Mouse (Mus musculus) lung, embryonic 15.5 days (tissue): Measurements from ENCODE around the gene Cyb5d1. TPM values are rescaled to one million over a fixed set of nuclear protein-coding genes. Genes with fewer than 3 reads are reported as not detected.
A peak's percentile ranks its signal among the peaks of the same experiment; 100 is the strongest.

Experiments used
- ATAC-seq: fragments of 200-750 bp; cut with Nextera tagmentation; 2 replicates; pipeline ENCODE4 v1.8.0; 2017; ENCODE audit warnings: moderate number of reproducible peaks, borderline replicate concordance; ENCODE audit not compliant: low FRiP score, low TSS enrichment; ENCODE audit errors: extremely low read depth
- H3K27ac ChIP-seq: fragments of 300-500 bp; sonication (generic); 2 replicates; pipeline ENCODE4 v1.5.1; 2015; ENCODE audit warnings: moderate library complexity, mild to moderate bottlenecking, inconsistent platforms
- H3K27me3 ChIP-seq: fragments of 300-500 bp; sonication (generic); 2 replicates; pipeline ENCODE4 v1.6.1; 2015; ENCODE audit warnings: inconsistent platforms
- H3K36me3 ChIP-seq: fragments of 300-500 bp; sonication (generic); 2 replicates; pipeline ENCODE4 v1.6.1; 2015; ENCODE audit warnings: inconsistent platforms
- H3K4me1 ChIP-seq: fragments of 300-500 bp; sonication (generic); 2 replicates; pipeline ENCODE4 v1.6.1; 2015; ENCODE audit warnings: inconsistent platforms
- H3K4me2 ChIP-seq: fragments of 300-500 bp; sonication (generic); 2 replicates; pipeline ENCODE4 v1.6.1; 2015; ENCODE audit warnings: inconsistent platforms, mild to moderate bottlenecking, moderate library complexity
- H3K4me3 ChIP-seq: fragments of 300-500 bp; sonication (generic); 2 replicates; pipeline ENCODE4 v1.5.1; 2015; ENCODE audit warnings: mild to moderate bottlenecking, inconsistent platforms
- H3K9ac ChIP-seq: fragments of 300-500 bp; sonication (generic); 2 replicates; pipeline ENCODE4 v1.6.1; 2015; ENCODE audit warnings: inconsistent platforms
- H3K9me3 ChIP-seq: fragments of 300-500 bp; sonication (generic); 2 replicates; pipeline ENCODE4 v1.6.1; 2016; ENCODE audit warnings: inconsistent platforms
- WGBS: fragments of 180-500 bp; shearing (Covaris S2); methylation state at CpG from one replicate; pipeline ENCODE4 v1.1.7; 2015; 5-methylcytosine and 5-hydroxymethylcytosine counted together
- polyA plus RNA-seq: library from polyadenylated mRNA; unstranded; fragments of >200 nt; fragmentation: Nextera tagmentation; extraction: Ambion mirVana; gene quantifications from 2 replicates; pipeline ENCODE4 v1.2.1, GENCODE M21; 2015

Cyb5d1 gene
- polyA plus RNA-seq, 1 experiment from 2014 or later, result 31.5 TPM

- no peaks in the 10 kb centered on the region for H3K9me3 ChIP-seq
- no peaks in the 10 kb centered on the region for H3K27me3 ChIP-seq
- 50% methylated on average over 2 of the region's 2 CpGs for WGBS
- no peak for ATAC-seq
- H3K27ac ChIP-seq, result peak overlapping the region; percentile 26; the same call in 1 of the 2 replicates
- peaks cover 67% of the 10 kb centered on the region for H3K36me3 ChIP-seq
- H3K9ac ChIP-seq, result no peak overlapping the region
- H3K4me3 ChIP-seq, result no peak overlapping the region
- H3K4me2 ChIP-seq, result no peak overlapping the region
- H3K4me1 ChIP-seq, result peaks cover 40% of the 10 kb centered on the region
Observed at GRCm38 (mm10) chr11:69362479-69362878, 33.0 kb downstream of the Cyb5d1 start.

- H3K4me3 ChIP-seq, result no peak overlapping the region
- H3K9me3 ChIP-seq, result no peaks in the 10 kb centered on the region
- 54% methylated on average over 7 of the region's 7 CpGs for WGBS
- H3K36me3 ChIP-seq, result peaks cover 72% of the 10 kb centered on the region
- H3K9ac ChIP-seq, result no peak overlapping the region
- no peaks in the 10 kb centered on the region for H3K27me3 ChIP-seq
- no peak overlapping the region for H3K4me2 ChIP-seq
- ATAC-seq, result no peak
- peaks cover 37% of the 10 kb centered on the region for H3K4me1 ChIP-seq
- no peak overlapping the region for H3K27ac ChIP-seq
Observed at GRCm38 (mm10) chr11:69362021-69362420, 33.4 kb downstream of the Cyb5d1 start.

GRCm38 (mm10) chr11:69357690-69358089 lies 37.7 kb downstream of the Cyb5d1 start:
- Histone ChIP-seq H3K36me3 (peaks cover 97% of the 10 kb centered on the region), H3K4me2 (no peak overlapping the region), H3K4me3 (no peak overlapping the region), H3K4me1 (peaks cover 5% of the 10 kb centered on the region; the same call in 1 of the 2 replicates), H3K9me3 (no peaks in the 10 kb centered on the region), H3K9ac (no peak overlapping the region), H3K27me3 (no peaks in the 10 kb centered on the region), H3K27ac (no peak overlapping the region)
- 85% methylated on average over 12 of the region's 12 CpGs for WGBS
- ATAC-seq, result no peak

- no peak for ATAC-seq
Observed at GRCm38 (mm10) chr11:69356544-69356943, 38.9 kb downstream of the Cyb5d1 start.

GRCm38 (mm10) chr11:69346441-69346840 lies 49.0 kb downstream of the Cyb5d1 start:
- Histone ChIP-seq H3K9me3 (no peaks in the 10 kb centered on the region), H3K4me3 (no peak overlapping the region), H3K27me3 (no peaks in the 10 kb centered on the region), H3K9ac (no peak overlapping the region), H3K4me1 (peaks cover 2% of the 10 kb centered on the region; the same call in 1 of the 2 replicates), H3K36me3 (peaks cover 85% of the 10 kb centered on the region), H3K27ac (no peak overlapping the region), H3K4me2 (no peak overlapping the region)
- 83% methylated on average over 23 of the region's 26 CpGs for WGBS
- ATAC-seq, result no peak

More at GRCm38 (mm10) chr11:69356544-69356943, 38.9 kb downstream of the Cyb5d1 start:
- H3K4me2 ChIP-seq, result no peak overlapping the region
- 86% methylated on average over 5 of the region's 5 CpGs for WGBS
- no peaks in the 10 kb centered on the region for H3K27me3 ChIP-seq
- H3K4me3 ChIP-seq, result no peak overlapping the region
- H3K36me3 ChIP-seq, result peaks cover 99% of the 10 kb centered on the region
- no peak overlapping the region for H3K27ac ChIP-seq
- H3K4me1 ChIP-seq, result no peaks in the 10 kb centered on the region
- no peak overlapping the region for H3K9ac ChIP-seq
- H3K9me3 ChIP-seq, result no peaks in the 10 kb centered on the region

Other genes starting within 250 kb of the Cyb5d1 start
- not detected in 2 replicates for gene Alox12b, start 238.6 kb downstream of the Cyb5d1 start, polyA plus RNA-seq
- 0.29 and 0.67 TPM in 2 replicates for gene Alox8, start 197.8 kb downstream of the Cyb5d1 start, polyA plus RNA-seq
- gene Gucy2e, start 158.6 kb downstream of the Cyb5d1 start, polyA plus RNA-seq, result 0.07 and 0.08 TPM in 2 replicates
- gene Cntrob, start 71.9 kb downstream of the Cyb5d1 start, polyA plus RNA-seq, result 24.3 and 24.6 TPM in 2 replicates
- 150 and 157 TPM in 2 replicates for gene Trappc1, start 71.7 kb downstream of the Cyb5d1 start, polyA plus RNA-seq
- 0.74 and 1.1 TPM in 2 replicates for gene Kcnab3, start 69.4 kb downstream of the Cyb5d1 start, polyA plus RNA-seq
- 12.0 and 14.8 TPM in 2 replicates for gene Rnf227, start 55.2 kb downstream of the Cyb5d1 start, polyA plus RNA-seq
- 56.7 and 59.4 TPM in 2 replicates for gene Chd3, start 26.2 kb downstream of the Cyb5d1 start, polyA plus RNA-seq
- gene Naa38, start 144 bp downstream of the Cyb5d1 start, polyA plus RNA-seq, result 151 and 168 TPM in 2 replicates
- 46.7 and 49.8 TPM in 2 replicates for gene Tmem88, start 2.6 kb upstream of the Cyb5d1 start, polyA plus RNA-seq
- gene Kdm6b, start 18.0 kb upstream of the Cyb5d1 start, polyA plus RNA-seq, result 22.7 and 23.4 TPM in 2 replicates
- 1.1 and 1.2 TPM in 2 replicates for gene Dnah2, start 153.5 kb upstream of the Cyb5d1 start, polyA plus RNA-seq
- 8.5 and 8.8 TPM in 2 replicates for gene Efnb3, start 164.6 kb upstream of the Cyb5d1 start, polyA plus RNA-seq
- gene Wrap53, start 184.6 kb upstream of the Cyb5d1 start, polyA plus RNA-seq, result 28.3 and 28.4 TPM in 2 replicates
- 168 and 170 TPM in 2 replicates for gene Trp53, start 184.7 kb upstream of the Cyb5d1 start, polyA plus RNA-seq
- 8.4 and 10.1 TPM in 2 replicates for gene Atp1b2, start 210.3 kb upstream of the Cyb5d1 start, polyA plus RNA-seq
- gene Shbg, start 222.3 kb upstream of the Cyb5d1 start, polyA plus RNA-seq, result not detected in 2 replicates
- gene Sat2, start 226.4 kb upstream of the Cyb5d1 start, polyA plus RNA-seq, result 17.8 and 18.6 TPM in 2 replicates
- gene Fxr2, start 237.4 kb upstream of the Cyb5d1 start, polyA plus RNA-seq, result 26.7 and 27.8 TPM in 2 replicates